ENCODE assay signal across 13 mouse cellular contexts in the genomic region with DNA sequence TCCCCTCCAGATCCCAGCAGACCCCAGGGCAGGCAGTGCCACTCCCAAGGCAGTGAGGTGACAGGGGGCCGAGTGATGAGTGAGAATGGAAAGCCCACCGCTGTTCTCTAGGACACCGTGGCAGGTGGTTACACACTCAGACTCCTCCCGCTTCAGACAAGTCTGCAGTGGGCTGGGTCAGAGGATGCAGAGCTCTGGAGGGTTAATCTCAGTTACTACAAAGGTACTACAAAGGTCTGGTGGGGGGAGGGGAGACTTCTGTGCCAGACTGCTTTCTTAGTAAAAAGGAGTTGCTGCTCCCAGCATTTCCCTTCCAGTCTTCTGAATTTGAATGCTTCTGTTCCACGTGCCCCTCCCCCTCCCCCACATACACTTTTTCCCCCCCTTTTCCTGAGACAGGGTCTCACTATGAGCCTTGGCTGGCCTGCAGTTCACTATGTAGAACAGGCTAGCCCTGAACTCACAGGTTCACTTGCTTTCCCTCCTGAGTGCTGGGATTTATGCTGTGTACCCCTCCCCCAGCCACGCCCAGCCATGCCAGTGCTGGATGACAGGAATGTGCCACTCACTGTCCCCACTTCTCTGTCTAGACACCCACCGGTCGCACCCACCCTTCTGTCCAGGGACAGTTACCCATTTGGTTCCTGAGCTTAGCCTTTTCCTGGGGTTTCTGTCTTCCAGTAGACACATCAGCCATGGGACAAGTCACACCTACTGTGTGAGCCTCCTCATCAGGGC.
DNase-seq lines count a peak whose midpoint lies in the region; ATAC-seq lines count a peak whose summit lies in the region.
"Had no signal": no experiment of that assay in that cellular context is flagged by ENCODE, and none has a peak within 500 bp of the region (broad histone marks: within the 10 kb centered on the region; RNA-seq: fewer than 3 reads in every experiment).

No protein-coding gene starts in this region.

- ATAC-seq in lung, embryonic 15.5 days (ENCODE audit: borderline replicate concordance, extremely low read depth, low FRiP score, low TSS enrichment): peak; percentile 43; the same call in 1 of the 2 replicates
- ATAC-seq in intestine, embryonic 15.5 days: peak; percentile 23; the same call in 1 of the 2 replicates
- ATAC-seq in stomach, embryonic 16.5 days (ENCODE audit: insufficient read depth, low FRiP score): no peak

- WGBS in lung, embryonic 15.5 days: 34% methylated on average over 8 of the region's 8 CpGs
- 45% methylated on average over 8 of the region's 8 CpGs for WGBS in intestine, embryonic 15.5 days
- 43% methylated on average over 8 of the region's 8 CpGs for WGBS in stomach, embryonic 16.5 days

- no peak overlapping the region for H3K4me3 ChIP-seq in lung, embryonic 15.5 days
- no peak overlapping the region for H3K4me3 ChIP-seq in intestine, embryonic 15.5 days (replicated peaks)
- H3K4me3 ChIP-seq in stomach, embryonic 16.5 days (replicated peaks; ENCODE audit: low read length): no peak overlapping the region
- H3K4me3 ChIP-seq: embryonic facial prominence, embryonic 13.5 days; gastrocnemius, adult 2 months; heart, embryonic 15.5 days had no signal

- H3K4me1 ChIP-seq in lung, embryonic 15.5 days: peaks cover 84% of the 10 kb centered on the region
- H3K4me1 ChIP-seq in intestine, embryonic 15.5 days (replicated peaks): peaks cover 27% of the 10 kb centered on the region
- H3K4me1 ChIP-seq in stomach, embryonic 16.5 days (ENCODE audit: control insufficient read depth, insufficient read depth, low read length): peaks cover 22% of the 10 kb centered on the region
- H3K4me1 ChIP-seq: heart, embryonic 15.5 days had no signal

- H3K36me3 ChIP-seq in lung, embryonic 15.5 days: no peaks in the 10 kb centered on the region
- H3K36me3 ChIP-seq in intestine, embryonic 15.5 days: no peaks in the 10 kb centered on the region
- no peaks in the 10 kb centered on the region for H3K36me3 ChIP-seq in stomach, embryonic 16.5 days (ENCODE audit: control insufficient read depth, insufficient read depth, low read length)
- H3K36me3 ChIP-seq: embryonic facial prominence, embryonic 13.5 days; heart, embryonic 15.5 days had no signal

- no peaks in the 10 kb centered on the region for H3K27me3 ChIP-seq in lung, embryonic 15.5 days
- no peaks in the 10 kb centered on the region for H3K27me3 ChIP-seq in intestine, embryonic 15.5 days (replicated peaks)
- H3K27me3 ChIP-seq in stomach, embryonic 16.5 days (ENCODE audit: control insufficient read depth, insufficient read depth, low read length): no peaks in the 10 kb centered on the region
- H3K27me3 ChIP-seq: embryonic facial prominence, embryonic 13.5 days had no signal

- H3K9me3 ChIP-seq in lung, embryonic 15.5 days: no peaks in the 10 kb centered on the region
- no peaks in the 10 kb centered on the region for H3K9me3 ChIP-seq in intestine, embryonic 15.5 days
- no peaks in the 10 kb centered on the region for H3K9me3 ChIP-seq in stomach, embryonic 16.5 days (replicated peaks; ENCODE audit: control insufficient read depth, low read length)
- H3K9me3 ChIP-seq: embryonic facial prominence, embryonic 13.5 days; G1E; heart, embryonic 15.5 days had no signal

- H3K9ac ChIP-seq in lung, embryonic 15.5 days: no peak overlapping the region
- H3K9ac ChIP-seq in intestine, embryonic 15.5 days: no peak overlapping the region
- H3K9ac ChIP-seq in stomach, embryonic 16.5 days (ENCODE audit: low read length): no peak overlapping the region
- H3K9ac ChIP-seq: embryonic facial prominence, embryonic 13.5 days; heart, embryonic 15.5 days had no signal

- no peak overlapping the region for H3K4me2 ChIP-seq in lung, embryonic 15.5 days
- H3K4me2 ChIP-seq in intestine, embryonic 15.5 days (replicated peaks): no peak overlapping the region
- no peak overlapping the region for H3K4me2 ChIP-seq in stomach, embryonic 16.5 days (ENCODE audit: low read depth, low read length)
- H3K4me2 ChIP-seq: embryonic facial prominence, embryonic 13.5 days; heart, embryonic 15.5 days had no signal

- peak overlapping the region; percentile 91 for H3K27ac ChIP-seq in lung, embryonic 15.5 days
- H3K27ac ChIP-seq in intestine, embryonic 15.5 days: no peak overlapping the region
- peak overlapping the region; percentile 26 for H3K27ac ChIP-seq in stomach, embryonic 16.5 days (ENCODE audit: low read length)
- H3K27ac ChIP-seq: embryonic facial prominence, embryonic 13.5 days; gastrocnemius, adult 2 months; heart, embryonic 15.5 days had no signal

- DNase-seq in lung, postnatal 10 days: no peak
- DNase-seq in ZHBTc4 (ENCODE audit: low read depth, low spot score) (peak; percentile 94), adipocyte (ENCODE audit: low spot score) (no peak)
- no peak for DNase-seq in ovary, postnatal 10 days (ENCODE audit: low spot score)
- DNase-seq: adrenal gland, adult 8-10 months; cerebellum, adult 11 months had no signal
